Mouse (Mus musculus) forebrain, embryonic 10.5 days (tissue): Measurements from ENCODE around the gene Mthfr. TPM values are rescaled to one million over a fixed set of nuclear protein-coding genes. Genes with fewer than 3 reads are reported as not detected.
A peak's percentile ranks its signal among the peaks of the same experiment; 100 is the strongest.

Source experiments
- DNase-seq: peaks from one replicate; pipeline ENCODE4 v3.0.0-alpha.2; 2017; ENCODE audit warnings: low spot score; ENCODE audit errors: extremely low spot score
- H3K27ac ChIP-seq: fragments of 300-500 bp; sonication (generic); 2 replicates; pipeline ENCODE4 v1.5.1; 2016; ENCODE audit warnings: mild to moderate bottlenecking
- H3K27me3 ChIP-seq: fragments of 300-500 bp; sonication (generic); 2 replicates; pipeline ENCODE4 v1.6.1; 2016; ENCODE audit warnings: mild to moderate bottlenecking; ENCODE audit not compliant: poor library complexity, severe bottlenecking
- H3K36me3 ChIP-seq: fragments of 300-500 bp; sonication (generic); replicated peaks from 2 replicates; pipeline ENCODE4 v1.6.1; 2016; ENCODE audit warnings: mild to moderate bottlenecking, moderate library complexity
- H3K4me1 ChIP-seq: fragments of 300-500 bp; sonication (generic); 2 replicates; pipeline ENCODE4 v1.6.1; 2016
- H3K4me3 ChIP-seq: fragments of 300-500 bp; sonication (generic); 2 replicates; pipeline ENCODE4 v1.5.1; 2016; ENCODE audit warnings: mild to moderate bottlenecking, moderate library complexity
- H3K9me3 ChIP-seq: fragments of 300-500 bp; sonication (generic); 2 replicates; pipeline ENCODE4 v1.6.1; 2016; ENCODE audit warnings: mild to moderate bottlenecking, moderate library complexity
- WGBS: fragments of 180-500 bp; shearing (Covaris S2); methylation state at CpG from one replicate; pipeline ENCODE4 v1.1.7; 2016; 5-methylcytosine and 5-hydroxymethylcytosine counted together
- polyA plus RNA-seq: library from polyadenylated mRNA; unstranded; fragments of >200 nt; fragmentation: Nextera tagmentation; extraction: Ambion mirVana; gene quantifications from 2 replicates; pipeline ENCODE4 v1.2.1, GENCODE M21; 2016

The Mthfr gene
- 27.7 and 30.1 TPM in 2 replicates for polyA plus RNA-seq

DNA sequence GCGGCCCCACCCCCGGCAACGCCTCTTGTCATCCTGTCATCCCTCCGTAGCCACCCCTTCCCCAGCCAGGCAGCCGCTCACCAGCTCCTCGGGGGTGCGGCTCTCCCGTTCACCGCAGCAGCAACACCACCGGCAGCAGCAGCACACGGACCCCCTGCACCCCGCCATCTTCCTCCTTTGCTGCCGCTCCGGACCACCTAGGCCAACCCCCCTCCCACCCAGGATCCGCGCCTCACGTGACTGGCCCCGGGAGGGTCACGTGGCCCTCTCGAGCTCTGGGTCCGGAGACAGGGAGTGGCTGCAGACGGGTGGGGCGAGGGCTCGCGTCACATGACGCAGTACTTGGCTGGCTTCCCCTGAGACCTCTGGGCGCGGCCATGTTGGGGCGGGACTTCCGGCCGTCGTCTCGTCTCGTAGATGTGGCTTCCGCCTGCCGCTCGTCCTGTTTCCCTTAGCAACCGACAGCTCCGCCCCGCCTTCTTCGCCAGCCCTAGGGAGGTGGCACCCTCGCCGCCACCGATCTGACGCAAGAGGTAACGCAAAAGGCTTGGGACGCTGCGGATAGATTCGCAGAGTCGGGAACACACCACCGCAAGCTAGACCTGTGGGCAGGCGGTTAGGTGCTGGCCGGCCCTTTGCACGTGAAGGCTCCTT lies at the start of gene Mthfr, which contains the start of gene Clcn6:
TSS of gene Mthfr (plus strand) at position 478 of the 654 bp plus-strand sequence.
TSS of gene Clcn6 (minus strand) at position 222 of the 654 bp plus-strand sequence.
- DNase-seq, result peak; percentile 100
- Histone ChIP-seq H3K27ac (peak within 1 kb of the TSS; percentile 93), H3K27me3 (no peaks in the 10 kb centered on the region), H3K9me3 (no peaks in the 10 kb centered on the region), H3K4me1 (peaks cover 55% of the 10 kb centered on the region), H3K36me3 (peaks cover 46% of the 10 kb centered on the region), H3K4me3 (peak within 1 kb of the TSS; percentile 77)
- under 1% methylated on average over 54 of the region's 54 CpGs for WGBS

- H3K4me1 ChIP-seq, result no peaks in the 10 kb centered on the region
- H3K36me3 ChIP-seq, result no peaks in the 10 kb centered on the region
- WGBS, result 70% methylated on average over 7 of the region's 7 CpGs
- H3K9me3 ChIP-seq, result no peaks in the 10 kb centered on the region
- no peak overlapping the region for H3K4me3 ChIP-seq
- H3K27me3 ChIP-seq, result no peaks in the 10 kb centered on the region
- H3K27ac ChIP-seq, result no peak overlapping the region
- no peak for DNase-seq
Measured at GRCm38 (mm10) chr4:147993571-147994095, 45.2 kb upstream of the Mthfr start.

DNA sequence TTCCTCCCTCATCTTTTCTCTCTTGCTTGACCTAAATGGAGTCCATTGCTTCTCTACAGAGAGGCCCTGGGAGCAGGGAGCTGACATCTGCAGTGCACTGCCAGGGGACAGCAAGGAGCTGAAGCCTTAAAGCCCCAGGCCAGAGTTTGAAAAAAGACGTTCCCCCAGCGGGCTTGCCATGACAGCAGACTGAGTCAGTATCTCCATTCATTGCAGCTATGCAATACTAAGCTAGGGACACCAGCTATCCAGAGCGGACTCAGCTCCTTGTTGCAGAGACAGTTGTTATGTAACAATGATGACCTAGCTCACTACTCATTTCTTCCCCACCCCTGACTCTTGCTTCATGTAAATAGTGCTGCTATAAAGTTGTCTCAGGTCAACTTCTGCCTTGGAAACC lies 43.6 kb upstream of the Mthfr start:
- H3K36me3 ChIP-seq, result no peaks in the 10 kb centered on the region
- no peaks in the 10 kb centered on the region for H3K9me3 ChIP-seq
- H3K27ac ChIP-seq, result no peak overlapping the region
- H3K27me3 ChIP-seq, result no peaks in the 10 kb centered on the region
- no peak for DNase-seq
- peaks cover 3% of the 10 kb centered on the region; the same call in 1 of the 2 replicates for H3K4me1 ChIP-seq
- 78% methylated on average over 3 of the region's 3 CpGs for WGBS
- H3K4me3 ChIP-seq, result no peak overlapping the region

- Histone ChIP-seq H3K27ac (no peak within 1 kb of the TSS), H3K27me3 (no peaks in the 10 kb centered on the region), H3K4me3 (no peak within 1 kb of the TSS), H3K4me1 (peaks cover 8% of the 10 kb centered on the region), H3K9me3 (no peaks in the 10 kb centered on the region), H3K36me3 (peaks cover 21% of the 10 kb centered on the region)
- 63% methylated on average over 12 of the region's 12 CpGs for WGBS
- DNase-seq, result no peak
Measured at GRCm38 (mm10) chr4:148000202-148000772, 38.6 kb upstream of the Mthfr start, which contains the start of gene Nppa. TSS of gene Nppa (plus strand) at chr4:148000722.

GRCm38 (mm10) chr4:148001013-148001789 lies 37.7 kb upstream of the Mthfr start:
- no peak for DNase-seq
- H3K9me3 ChIP-seq, result no peaks in the 10 kb centered on the region
- H3K27ac ChIP-seq, result no peak overlapping the region
- H3K27me3 ChIP-seq, result no peaks in the 10 kb centered on the region
- peaks cover 30% of the 10 kb centered on the region for H3K36me3 ChIP-seq
- WGBS, result 87% methylated on average over 17 of the region's 17 CpGs
- H3K4me3 ChIP-seq, result no peak overlapping the region
- peaks cover 8% of the 10 kb centered on the region for H3K4me1 ChIP-seq

- DNase-seq, result no peak
- 51% methylated on average over 8 of the region's 8 CpGs for WGBS
- H3K27ac ChIP-seq, result no peak overlapping the region
Measured at GRCm38 (mm10) chr4:148001866-148002265, 37.0 kb upstream of the Mthfr start.

GRCm38 (mm10) chr4:148004361-148004760 lies 34.5 kb upstream of the Mthfr start:
- H3K9me3 ChIP-seq, result no peaks in the 10 kb centered on the region
- no peaks in the 10 kb centered on the region for H3K27me3 ChIP-seq
- H3K27ac ChIP-seq, result no peak overlapping the region
- no peak for DNase-seq
- WGBS, result 92% methylated on average over 7 of the region's 7 CpGs
- peaks cover 8% of the 10 kb centered on the region for H3K4me1 ChIP-seq
- no peak overlapping the region for H3K4me3 ChIP-seq
- H3K36me3 ChIP-seq, result peaks cover 62% of the 10 kb centered on the region

More at GRCm38 (mm10) chr4:148001866-148002265, 37.0 kb upstream of the Mthfr start:
- Histone ChIP-seq H3K4me3 (no peak overlapping the region), H3K4me1 (peaks cover 8% of the 10 kb centered on the region), H3K36me3 (peaks cover 37% of the 10 kb centered on the region), H3K27me3 (no peaks in the 10 kb centered on the region), H3K9me3 (no peaks in the 10 kb centered on the region)

- Histone ChIP-seq H3K27ac (no peak overlapping the region), H3K4me1 (no peaks in the 10 kb centered on the region), H3K4me3 (no peak overlapping the region), H3K9me3 (no peaks in the 10 kb centered on the region), H3K27me3 (no peaks in the 10 kb centered on the region), H3K36me3 (peaks cover 100% of the 10 kb centered on the region)
- 80% methylated on average over 4 of the region's 4 CpGs for WGBS
- DNase-seq, result no peak
Measured at GRCm38 (mm10) chr4:148008412-148008811, 30.5 kb upstream of the Mthfr start.

- H3K36me3 ChIP-seq, result peaks cover 100% of the 10 kb centered on the region
- 95% methylated on average over 2 of the region's 2 CpGs for WGBS
- no peaks in the 10 kb centered on the region for H3K9me3 ChIP-seq
- no peaks in the 10 kb centered on the region for H3K4me1 ChIP-seq
- no peak overlapping the region for H3K27ac ChIP-seq
- no peak overlapping the region for H3K4me3 ChIP-seq
- no peak for DNase-seq
- no peaks in the 10 kb centered on the region for H3K27me3 ChIP-seq
Measured at GRCm38 (mm10) chr4:148009641-148010040, 29.2 kb upstream of the Mthfr start.

- peaks cover 100% of the 10 kb centered on the region for H3K36me3 ChIP-seq
- DNase-seq, result no peak
- H3K9me3 ChIP-seq, result no peaks in the 10 kb centered on the region
- H3K27me3 ChIP-seq, result no peaks in the 10 kb centered on the region
- H3K4me3 ChIP-seq, result no peak overlapping the region
- WGBS, result 88% methylated on average over 3 of the region's 3 CpGs
- no peaks in the 10 kb centered on the region for H3K4me1 ChIP-seq
- H3K27ac ChIP-seq, result no peak overlapping the region
Measured at GRCm38 (mm10) chr4:148011332-148011731, 27.5 kb upstream of the Mthfr start.

DNA sequence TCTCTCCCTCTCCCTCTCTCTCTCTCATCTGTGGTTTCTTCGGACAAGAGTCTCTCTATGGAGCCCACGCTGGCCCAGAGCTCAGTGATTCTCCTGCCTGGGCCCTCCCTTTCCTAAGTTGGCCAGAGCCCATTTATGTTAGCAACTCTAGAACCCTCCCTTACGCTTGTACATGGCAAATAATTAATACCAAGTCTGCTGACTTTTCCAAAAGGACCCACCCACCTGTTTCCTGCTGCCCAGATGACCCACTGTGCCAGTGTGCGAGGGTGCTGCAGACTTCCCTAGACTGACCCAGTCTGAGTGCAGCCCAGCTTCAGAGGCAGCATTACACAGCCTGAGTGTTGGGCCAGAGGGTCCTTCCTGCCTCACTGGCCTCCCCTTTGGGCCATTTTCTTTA lies 26.7 kb upstream of the Mthfr start:
- DNase-seq, result no peak
- Histone ChIP-seq H3K4me1 (no peaks in the 10 kb centered on the region), H3K27me3 (no peaks in the 10 kb centered on the region), H3K9me3 (no peaks in the 10 kb centered on the region), H3K27ac (no peak overlapping the region), H3K36me3 (peaks cover 100% of the 10 kb centered on the region), H3K4me3 (no peak overlapping the region)
- WGBS, result 92% methylated on average over 4 of the region's 4 CpGs

DNA sequence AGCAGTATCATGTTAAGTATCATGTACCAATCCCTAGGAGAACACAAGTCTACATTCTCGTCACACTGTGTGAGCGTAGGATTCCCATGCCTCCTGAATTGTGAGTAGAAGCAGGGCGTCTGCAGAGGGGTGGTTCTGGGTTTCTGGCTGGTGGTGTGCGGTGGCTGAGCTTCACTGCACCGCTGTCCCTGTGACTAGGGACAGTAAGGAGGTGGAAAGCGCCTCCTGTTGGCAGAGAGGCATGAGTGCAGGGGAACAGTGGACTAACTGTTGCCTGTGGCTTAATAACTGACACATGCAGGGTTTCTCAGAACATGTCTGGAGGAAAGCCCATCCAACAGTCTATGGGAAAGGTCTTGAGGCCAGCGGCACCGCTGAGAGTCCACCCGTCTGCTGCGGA lies 23.5 kb upstream of the Mthfr start:
- H3K4me3 ChIP-seq, result no peak overlapping the region
- no peaks in the 10 kb centered on the region for H3K9me3 ChIP-seq
- H3K27me3 ChIP-seq, result no peaks in the 10 kb centered on the region
- H3K36me3 ChIP-seq, result peaks cover 100% of the 10 kb centered on the region
- DNase-seq, result peak; percentile 21
- no peaks in the 10 kb centered on the region for H3K4me1 ChIP-seq
- WGBS, result 87% methylated on average over 10 of the region's 10 CpGs
- no peak overlapping the region for H3K27ac ChIP-seq
